Mouse (Mus musculus): ENCODE measurements around the gene 4921539E11Rik.

GRCm38 (mm10) chr4:103197401-103197800 is 93.3 kb downstream of the 4921539E11Rik start:
- TF ChIP-seq CTCF (IDR thresholded peaks at IDR 0.05; ENCODE audit: low read depth), result no peak
- TF ChIP-seq EP300 (IDR thresholded peaks at IDR 0.05; ENCODE audit: low read depth), result no peak
